Mouse (Mus musculus): Measurements from ENCODE around the gene Gfod1. TPM values are rescaled to one million over a fixed set of nuclear protein-coding genes. Genes with fewer than 3 reads are reported as not detected.

Gfod1 gene
- polyA plus RNA-seq, 1 experiment from 2014 or later = 2.4 TPM

DNA sequence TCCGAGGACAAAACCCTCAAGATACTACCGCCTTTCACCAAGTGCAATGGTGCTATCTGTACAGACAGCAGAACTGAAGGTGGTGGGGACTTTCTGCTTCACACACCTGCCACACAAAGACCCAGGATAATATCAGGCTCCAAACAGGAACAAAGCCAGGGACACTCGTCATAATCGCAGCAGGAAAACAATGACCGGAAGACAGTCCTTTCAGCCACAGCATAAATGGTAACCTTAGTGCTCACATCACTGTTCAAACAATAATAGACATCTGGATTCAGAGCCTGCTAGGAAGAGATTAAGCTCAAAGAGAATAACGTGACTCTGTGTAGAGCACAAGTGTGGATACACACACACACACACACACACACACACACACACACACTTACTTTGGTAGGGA, 67.3 kb downstream of the Gfod1 start:
- no peak overlapping the region for H3K4me2 ChIP-seq
- no peaks in the 10 kb centered on the region for H3K9me3 ChIP-seq

DNA sequence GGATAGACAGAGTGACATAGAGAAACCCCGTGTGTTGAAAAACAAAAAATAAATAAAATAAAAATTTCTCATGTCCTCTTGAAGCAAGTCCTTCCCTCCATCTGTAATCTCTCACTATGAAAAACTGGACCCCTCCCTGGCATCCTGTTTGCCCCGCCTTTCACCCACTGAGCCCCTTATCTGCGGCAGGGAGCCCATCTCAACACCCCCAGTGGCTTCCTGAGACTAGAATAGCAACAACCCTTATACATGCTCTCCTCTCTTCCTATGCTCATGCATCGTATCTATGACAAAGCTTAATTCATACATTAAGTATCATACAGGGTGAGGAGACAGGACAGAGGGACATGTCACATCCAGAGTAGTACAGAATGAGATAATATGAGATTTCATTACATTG, 68.0 kb downstream of the Gfod1 start:
- Histone ChIP-seq H3K9ac (no peak overlapping the region), H3K4me1 (replicated peaks) (peaks cover 34% of the 10 kb centered on the region), H3K9me3 (no peaks in the 10 kb centered on the region), H3K27me3 (no peaks in the 10 kb centered on the region), H3K4me2 (no peak overlapping the region), H3K27ac (replicated peaks) (peak overlapping the region; percentile 52), H3K36me3 (no peaks in the 10 kb centered on the region), H3K4me3 (no peak overlapping the region)
- 79% methylated on average over 4 of the region's 4 CpGs for WGBS
- no peak for ATAC-seq (ENCODE audit: low FRiP score, low read depth)

More for the DNA sequence above, 67.3 kb downstream of the Gfod1 start:
- Histone ChIP-seq H3K4me1 (replicated peaks) (peaks cover 35% of the 10 kb centered on the region), H3K9ac (no peak overlapping the region), H3K27me3 (no peaks in the 10 kb centered on the region), H3K27ac (replicated peaks) (peak overlapping the region; percentile 56), H3K36me3 (no peaks in the 10 kb centered on the region), H3K4me3 (no peak overlapping the region)
- 64% methylated on average over 6 of the region's 6 CpGs for WGBS
- ATAC-seq (ENCODE audit: low FRiP score, low read depth) = no peak

DNA sequence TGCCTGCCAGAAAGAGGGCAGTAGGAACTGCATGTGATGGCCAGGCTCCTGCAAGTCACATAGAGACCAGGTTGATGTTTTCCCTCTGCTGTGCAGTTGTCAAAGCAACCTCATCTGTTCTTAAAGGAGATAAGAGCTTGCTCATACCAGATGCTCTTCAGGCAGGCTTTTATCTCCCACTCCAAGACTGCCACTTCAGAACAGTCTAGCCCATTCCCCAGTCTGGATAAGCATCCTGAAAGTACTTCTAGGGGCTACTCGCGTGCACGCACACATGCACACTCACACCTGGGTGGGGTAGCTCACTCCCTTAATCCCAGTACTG, 68.4 kb downstream of the Gfod1 start:
- H3K9me3 ChIP-seq = no peaks in the 10 kb centered on the region
- H3K36me3 ChIP-seq = no peaks in the 10 kb centered on the region
- no peak overlapping the region for H3K9ac ChIP-seq
- no peak overlapping the region for H3K4me3 ChIP-seq
- ATAC-seq (ENCODE audit: low FRiP score, low read depth) = no peak
- H3K27ac ChIP-seq (replicated peaks) = peak overlapping the region; percentile 52
- H3K27me3 ChIP-seq = no peaks in the 10 kb centered on the region
- 80% methylated on average over 3 of the region's 3 CpGs for WGBS
- peaks cover 34% of the 10 kb centered on the region for H3K4me1 ChIP-seq (replicated peaks)
- no peak overlapping the region for H3K4me2 ChIP-seq

GRCm38 (mm10) chr13:43234869-43235585, 68.9 kb downstream of the Gfod1 start:
- Histone ChIP-seq H3K27ac (replicated peaks) (peak overlapping the region; percentile 52), H3K36me3 (no peaks in the 10 kb centered on the region), H3K4me2 (no peak overlapping the region), H3K9me3 (no peaks in the 10 kb centered on the region), H3K4me1 (replicated peaks) (peaks cover 40% of the 10 kb centered on the region), H3K4me3 (no peak overlapping the region), H3K9ac (no peak overlapping the region), H3K27me3 (no peaks in the 10 kb centered on the region)
- no peak for ATAC-seq (ENCODE audit: low FRiP score, low read depth)
- WGBS = 59% methylated on average over 9 of the region's 9 CpGs

- H3K9ac ChIP-seq = no peak overlapping the region
- H3K4me1 ChIP-seq (replicated peaks) = peaks cover 44% of the 10 kb centered on the region
- ATAC-seq (ENCODE audit: low FRiP score, low read depth) = no peak
- 71% methylated on average over 4 of the region's 4 CpGs for WGBS
- no peak overlapping the region for H3K27ac ChIP-seq (replicated peaks)
- H3K36me3 ChIP-seq = no peaks in the 10 kb centered on the region
- no peak overlapping the region for H3K4me2 ChIP-seq
- no peak overlapping the region for H3K4me3 ChIP-seq
- H3K9me3 ChIP-seq = no peaks in the 10 kb centered on the region
- H3K27me3 ChIP-seq = no peaks in the 10 kb centered on the region
Measured at GRCm38 (mm10) chr13:43233331-43233730, 70.6 kb downstream of the Gfod1 start.

DNA sequence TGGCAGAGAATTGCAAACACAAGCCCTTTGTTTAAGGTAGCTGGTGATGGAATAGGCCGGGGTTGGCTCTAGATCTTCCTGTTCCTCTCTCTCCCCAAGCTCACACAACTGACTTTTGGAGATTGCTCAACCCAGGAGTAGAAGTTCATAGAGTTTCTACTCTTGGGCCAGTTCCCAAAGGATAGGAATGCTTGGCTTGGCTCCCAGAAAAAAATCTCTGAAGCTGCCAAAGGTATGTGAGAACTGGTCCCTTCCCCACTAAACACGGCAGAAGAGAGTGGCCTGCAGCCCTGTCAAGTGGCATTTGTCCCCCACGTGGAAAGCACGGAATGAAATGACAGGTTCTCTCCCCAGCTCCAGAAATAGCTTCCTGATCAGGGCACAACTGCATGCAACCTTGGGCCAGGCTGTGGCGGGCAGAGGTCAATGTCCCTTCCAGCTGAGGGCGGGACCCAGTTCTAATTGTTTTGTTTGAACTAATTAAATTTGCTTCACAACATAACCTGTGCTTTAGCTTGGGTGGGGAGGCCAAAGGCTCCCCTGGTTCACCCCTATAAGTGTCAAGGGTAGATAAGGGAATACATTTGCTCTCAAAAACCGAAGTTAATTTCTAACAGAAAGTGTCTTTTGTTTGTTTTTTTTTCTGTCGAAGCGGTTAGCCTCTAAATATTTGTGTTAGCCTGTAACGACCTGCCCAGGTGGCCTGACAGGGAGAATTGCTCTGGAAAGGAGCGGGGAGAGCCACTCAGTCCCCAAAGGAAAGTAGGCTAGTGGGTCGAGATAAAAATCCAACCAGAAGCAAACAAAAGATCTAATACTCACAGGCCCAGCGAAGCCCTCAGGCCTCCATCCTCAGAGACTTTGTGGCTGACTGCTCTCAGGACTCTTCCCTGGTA, 71.8 kb downstream of the Gfod1 start:
- Histone ChIP-seq H3K36me3 (no peaks in the 10 kb centered on the region), H3K27ac (replicated peaks) (peak overlapping the region; percentile 1; the same call in 1 of the 2 replicates), H3K27me3 (no peaks in the 10 kb centered on the region), H3K4me3 (no peak overlapping the region), H3K9ac (no peak overlapping the region), H3K4me1 (replicated peaks) (peaks cover 44% of the 10 kb centered on the region), H3K4me2 (no peak overlapping the region), H3K9me3 (no peaks in the 10 kb centered on the region)
- 48% methylated on average over 13 of the region's 13 CpGs for WGBS
- no peak for ATAC-seq (ENCODE audit: low FRiP score, low read depth)

GRCm38 (mm10) chr13:43230842-43231241, 73.1 kb downstream of the Gfod1 start:
- no peaks in the 10 kb centered on the region for H3K36me3 ChIP-seq
- no peaks in the 10 kb centered on the region for H3K9me3 ChIP-seq
- H3K9ac ChIP-seq = no peak overlapping the region
- peak overlapping the region; percentile 67 for H3K27ac ChIP-seq (replicated peaks)
- ATAC-seq (ENCODE audit: low FRiP score, low read depth) = no peak
- peaks cover 41% of the 10 kb centered on the region for H3K4me1 ChIP-seq (replicated peaks)
- H3K27me3 ChIP-seq = no peaks in the 10 kb centered on the region
- WGBS = 77% methylated on average over 4 of the region's 4 CpGs
- no peak overlapping the region for H3K4me2 ChIP-seq
- no peak overlapping the region for H3K4me3 ChIP-seq

- Histone ChIP-seq H3K4me3 (no peak overlapping the region), H3K27ac (replicated peaks) (peak overlapping the region; percentile 67), H3K9me3 (no peaks in the 10 kb centered on the region), H3K4me1 (replicated peaks) (peaks cover 36% of the 10 kb centered on the region), H3K36me3 (no peaks in the 10 kb centered on the region), H3K4me2 (no peak overlapping the region), H3K27me3 (no peaks in the 10 kb centered on the region), H3K9ac (no peak overlapping the region)
- no peak for ATAC-seq (ENCODE audit: low FRiP score, low read depth)
- 60% methylated on average over 6 of the region's 6 CpGs for WGBS
Measured at GRCm38 (mm10) chr13:43230238-43230637, 73.7 kb downstream of the Gfod1 start.

DNA sequence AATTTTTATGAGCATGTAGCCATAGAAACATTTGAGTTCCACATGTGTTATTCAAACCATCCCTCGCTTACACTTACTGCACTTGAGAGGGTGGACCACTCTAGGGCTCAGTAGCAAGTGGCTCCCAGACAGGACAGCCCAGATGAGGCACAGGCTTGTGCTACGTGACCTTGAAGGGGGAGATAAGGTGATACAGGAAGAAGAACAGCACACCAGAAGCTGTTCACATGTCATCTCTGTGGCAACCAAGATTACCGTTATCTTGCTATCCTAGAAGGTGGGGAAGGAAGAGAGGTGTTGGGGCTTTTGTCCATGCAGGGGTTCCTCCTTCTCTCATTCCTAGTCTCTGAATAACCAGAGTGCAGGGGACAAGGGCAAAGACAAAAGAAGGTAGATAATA, 74.2 kb downstream of the Gfod1 start:
- WGBS = 93% methylated on average over 3 of the region's 3 CpGs
- Histone ChIP-seq H3K9me3 (no peaks in the 10 kb centered on the region), H3K9ac (no peak overlapping the region), H3K27me3 (no peaks in the 10 kb centered on the region), H3K4me3 (no peak overlapping the region), H3K27ac (replicated peaks) (peak overlapping the region; percentile 67; the same call in 1 of the 2 replicates), H3K4me2 (no peak overlapping the region), H3K36me3 (no peaks in the 10 kb centered on the region), H3K4me1 (replicated peaks) (peaks cover 31% of the 10 kb centered on the region)
- no peak for ATAC-seq (ENCODE audit: low FRiP score, low read depth)

GRCm38 (mm10) chr13:43228141-43228540, 75.8 kb downstream of the Gfod1 start:
- H3K9me3 ChIP-seq = no peaks in the 10 kb centered on the region
- no peaks in the 10 kb centered on the region for H3K36me3 ChIP-seq
- H3K27ac ChIP-seq (replicated peaks) = no peak overlapping the region
- H3K4me3 ChIP-seq = no peak overlapping the region
- peaks cover 30% of the 10 kb centered on the region for H3K4me1 ChIP-seq (replicated peaks)
- no peak overlapping the region for H3K9ac ChIP-seq
- H3K4me2 ChIP-seq = no peak overlapping the region
- no peaks in the 10 kb centered on the region for H3K27me3 ChIP-seq
- WGBS = 88% methylated on average over 6 of the region's 6 CpGs
- no peak for ATAC-seq (ENCODE audit: low FRiP score, low read depth)

- no peaks in the 10 kb centered on the region for H3K36me3 ChIP-seq
- H3K4me1 ChIP-seq (replicated peaks) = peaks cover 14% of the 10 kb centered on the region
Measured at GRCm38 (mm10) chr13:43226041-43226440, 77.9 kb downstream of the Gfod1 start.

GRCm38 (mm10) chr13:43225161-43225560, 78.8 kb downstream of the Gfod1 start:
- Histone ChIP-seq H3K4me3 (no peak overlapping the region), H3K27ac (replicated peaks) (no peak overlapping the region), H3K9me3 (no peaks in the 10 kb centered on the region), H3K36me3 (no peaks in the 10 kb centered on the region), H3K9ac (no peak overlapping the region), H3K4me1 (replicated peaks) (peaks cover 6% of the 10 kb centered on the region), H3K4me2 (no peak overlapping the region), H3K27me3 (no peaks in the 10 kb centered on the region)
- WGBS = 76% methylated on average over 5 of the region's 5 CpGs
- no peak for ATAC-seq (ENCODE audit: low FRiP score, low read depth)

More at GRCm38 (mm10) chr13:43226041-43226440, 77.9 kb downstream of the Gfod1 start:
- H3K4me2 ChIP-seq = no peak overlapping the region
- H3K4me3 ChIP-seq = no peak overlapping the region
- H3K9ac ChIP-seq = no peak overlapping the region
- no peak for ATAC-seq (ENCODE audit: low FRiP score, low read depth)
- no peak overlapping the region for H3K27ac ChIP-seq (replicated peaks)
- H3K9me3 ChIP-seq = no peaks in the 10 kb centered on the region
- WGBS = 79% methylated on average over 10 of the region's 10 CpGs
- no peaks in the 10 kb centered on the region for H3K27me3 ChIP-seq
